Mouse (Mus musculus) C2C12 (cell line): ENCODE data around the gene Adgrb2.

Source experiments
- CTCF ChIP-seq: IDR thresholded peaks from one replicate; pipeline ENCODE4 v1.5.1; 2011; ENCODE audit not compliant: control insufficient read depth, insufficient read depth, insufficient read length
- USF1 ChIP-seq: IDR thresholded peaks from one replicate; pipeline ENCODE4 v1.6.1; 2011; ENCODE audit warnings: low read depth, mild to moderate bottlenecking, control low read depth, moderate library complexity

DNA sequence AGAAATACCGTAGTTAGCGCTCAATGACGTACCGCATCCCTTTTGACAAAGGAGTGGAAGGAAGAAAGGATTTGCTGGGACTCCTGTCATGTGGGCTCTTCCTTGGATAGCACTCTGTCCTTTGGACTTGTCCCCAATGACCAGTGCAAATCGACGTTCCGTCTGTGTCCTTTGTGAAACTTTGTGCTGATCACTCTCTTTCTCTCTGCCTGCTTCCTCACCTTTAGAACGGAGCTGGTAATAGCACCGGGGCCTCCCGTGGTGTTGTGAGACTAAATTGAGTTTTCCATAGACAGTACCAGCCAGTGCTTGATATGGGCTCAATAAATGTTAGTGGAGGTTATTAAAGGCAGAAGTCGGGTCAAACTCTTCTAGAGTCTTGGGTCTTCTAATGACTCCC lies 56.4 kb downstream of the Adgrb2 start:
- TF ChIP-seq CTCF (no peak), USF1 (no peak)
